Comparison of ENCODE assay signal across 8 mouse cellular contexts in genomic region chr6:72513071-72513440, GRCm38 (mm10). TPM values are rescaled to one million over a fixed set of nuclear protein-coding genes. Genes with fewer than 3 reads are reported as not detected.
DNase-seq lines count a peak whose midpoint lies in the region; ATAC-seq and TF ChIP-seq lines count a peak whose summit lies in the region.

No protein-coding gene starts in this region.

- H3K9me3 ChIP-seq in heart, embryonic 12.5 days (replicated peaks) = no peaks in the 10 kb centered on the region
- no peaks in the 10 kb centered on the region for H3K9me3 ChIP-seq in E14TG2a.4 (ENCODE audit: low read length)
- no peaks in the 10 kb centered on the region for H3K9me3 ChIP-seq in forebrain, embryonic 13.5 days (replicated peaks)
- no peaks in the 10 kb centered on the region for H3K9me3 ChIP-seq in liver, embryonic 14.5 days (ENCODE audit: control insufficient read depth, low read length)

- peak overlapping the region; percentile 73 for H3K4me2 ChIP-seq in heart, embryonic 12.5 days
- H3K4me2 ChIP-seq in forebrain, embryonic 13.5 days = peak overlapping the region; percentile 62
- H3K4me2 ChIP-seq in liver, embryonic 14.5 days (ENCODE audit: low read depth) = peak overlapping the region; percentile 88

- H3K9ac ChIP-seq in heart, embryonic 12.5 days = peak overlapping the region; percentile 62; the same call in 1 of the 2 replicates
- H3K9ac ChIP-seq in forebrain, embryonic 13.5 days = peak overlapping the region; percentile 69
- peak overlapping the region; percentile 66 for H3K9ac ChIP-seq in liver, embryonic 14.5 days (replicated peaks)

- no peak for TF ChIP-seq EP300 in liver, embryonic 14.5 days (IDR thresholded peaks at IDR 0.05; ENCODE audit: low read depth)

- H3K27ac ChIP-seq in heart, embryonic 12.5 days (ENCODE audit: poor library complexity, severe bottlenecking) = peak overlapping the region; percentile 78
- peak overlapping the region; percentile 94 for H3K27ac ChIP-seq in forebrain, embryonic 13.5 days
- H3K27ac ChIP-seq in liver, embryonic 14.5 days = peak overlapping the region; percentile 5; the same call in 1 of the 2 replicates

- peak overlapping the region; percentile 43 for H3K4me3 ChIP-seq in heart, embryonic 12.5 days
- peak overlapping the region; percentile 60 for H3K4me3 ChIP-seq in E14TG2a.4 (replicated peaks; ENCODE audit: low read length)
- peak overlapping the region; percentile 37 for H3K4me3 ChIP-seq in forebrain, embryonic 13.5 days
- H3K4me3 ChIP-seq in liver, embryonic 14.5 days (ENCODE audit: insufficient read depth in 1 of 2, low read depth in 2 of 2, low read length in 2 of 2) = peak overlapping the region in 1 of 2 experiments; percentile 56; a peak in 2 of 4 replicates

- TF ChIP-seq CTCF in E14TG2a.4 (conservative IDR thresholded peaks at IDR 0.05; ENCODE audit: low read length) = no peak
- no peak for TF ChIP-seq CTCF in liver, embryonic 14.5 days (IDR thresholded peaks at IDR 0.05; ENCODE audit: low read depth)

- H3K27me3 ChIP-seq in heart, embryonic 12.5 days (replicated peaks) = no peaks in the 10 kb centered on the region
- peaks cover 24% of the 10 kb centered on the region for H3K27me3 ChIP-seq in E14TG2a.4 (ENCODE audit: insufficient read depth, low read length)
- no peaks in the 10 kb centered on the region for H3K27me3 ChIP-seq in forebrain, embryonic 13.5 days
- H3K27me3 ChIP-seq in liver, embryonic 14.5 days (ENCODE audit: control insufficient read depth, insufficient read depth, low read length) = no peaks in the 10 kb centered on the region

- peaks cover 34% of the 10 kb centered on the region for H3K4me1 ChIP-seq in heart, embryonic 12.5 days (replicated peaks)
- H3K4me1 ChIP-seq in E14TG2a.4 (replicated peaks; ENCODE audit: low read depth, low read length) = peaks cover 69% of the 10 kb centered on the region
- H3K4me1 ChIP-seq in forebrain, embryonic 13.5 days = peaks cover 28% of the 10 kb centered on the region
- H3K4me1 ChIP-seq in liver, embryonic 14.5 days (replicated peaks; ENCODE audit: control insufficient read depth in 2 of 2, insufficient read depth in 2 of 2, low read length in 1 of 2) = peaks cover 9 to 16% of the 10 kb centered on the region in 2 experiments

- 51% methylated on average over 7 of the region's 7 CpGs for WGBS in heart, embryonic 12.5 days
- 30% methylated on average over 7 of the region's 7 CpGs for WGBS in forebrain, embryonic 13.5 days
- 52% methylated on average over 7 of the region's 7 CpGs for WGBS in liver, embryonic 14.5 days (ENCODE audit: insufficient replicate concordance)

- ATAC-seq in heart, embryonic 12.5 days (ENCODE audit: insufficient number of reproducible peaks, low FRiP score) = no peak
- ATAC-seq in forebrain, embryonic 13.5 days = peak; percentile 25
- ATAC-seq in liver, embryonic 14.5 days (ENCODE audit: insufficient read depth) = no peak

- DNase-seq in heart, postnatal 4 days = no peak
- no peak for DNase-seq in liver, embryonic 14.5 days (ENCODE audit: low read depth in 3 of 3, low spot score in 3 of 3)
- DNase-seq in retina, embryonic 14.5 days (ENCODE audit: low spot score) = no peak
- DNase-seq in embryo, embryonic 9.5 days (ENCODE audit: extremely low spot score) = no peak
- no peak for DNase-seq in thymus, postnatal 10 days (ENCODE audit: low spot score in 2 of 2)

- no peaks in the 10 kb centered on the region for H3K36me3 ChIP-seq in heart, embryonic 12.5 days
- no peaks in the 10 kb centered on the region for H3K36me3 ChIP-seq in E14TG2a.4 (ENCODE audit: insufficient read depth, low read length)
- no peaks in the 10 kb centered on the region for H3K36me3 ChIP-seq in forebrain, embryonic 13.5 days (ENCODE audit: poor library complexity, severe bottlenecking)
- H3K36me3 ChIP-seq in liver, embryonic 14.5 days (replicated peaks; ENCODE audit: control insufficient read depth, insufficient read depth, low read depth) = no peaks in the 10 kb centered on the region

RNA-seq across cellular contexts. Expression of gene Sh2d6, which starts 8.5 kb away (rescaled TPM):
- not detected in 2 replicates for polyA plus RNA-seq in heart, embryonic 12.5 days (2016; fragmentation: Nextera tagmentation; extraction: Ambion mirVana)
- under 1 TPM in 1 of 2 experiments, not detected in 1; 0.20 TPM for total RNA-seq in heart, postnatal 4 days (2021)
- 0.62 and 0.89 TPM in 2 replicates for polyA plus RNA-seq in forebrain, embryonic 13.5 days (2015; fragmentation: Nextera tagmentation; extraction: Ambion mirVana)
- polyA plus RNA-seq in liver, embryonic 14.5 days (2012; rRNA removed) = not detected in 2 replicates
- polyA plus RNA-seq in liver, embryonic 14.5 days (2014; fragmentation: Nextera tagmentation; extraction: Ambion mirVana) = not detected in 2 replicates

RNA-seq across cellular contexts. Expression of gene Capg, which starts 31.1 kb away (rescaled TPM):
- polyA plus RNA-seq in heart, embryonic 12.5 days (2016; fragmentation: Nextera tagmentation; extraction: Ambion mirVana) = 22.5 and 24.7 TPM in 2 replicates
- total RNA-seq in heart, postnatal 4 days (2021) = 10 to 100 TPM; 11.5 to 12.9 TPM
- polyA plus RNA-seq in forebrain, embryonic 13.5 days (2015; fragmentation: Nextera tagmentation; extraction: Ambion mirVana) = 4.7 and 4.8 TPM in 2 replicates
- polyA plus RNA-seq in liver, embryonic 14.5 days (2012; rRNA removed) = 6.6 and 6.7 TPM in 2 replicates
- 11.9 and 14.8 TPM in 2 replicates for polyA plus RNA-seq in liver, embryonic 14.5 days (2014; fragmentation: Nextera tagmentation; extraction: Ambion mirVana)

Comparison
In these comparisons a context has a peak if more than half of its experiments do, and no peak if none do; other contexts are left out.
1. H3K27ac ChIP-seq: peak in every context shown above with its lines; median percentile 94 in forebrain, embryonic 13.5 days; 78 in heart, embryonic 12.5 days; 5 in liver, embryonic 14.5 days.